Mouse (Mus musculus): ENCODE results near the gene Vmn1r151. TPM values are rescaled to one million over a fixed set of nuclear protein-coding genes. Genes with fewer than 3 reads are reported as not detected.
"Not testable (repeated sequence)": the region's sequence is repeated elsewhere in the genome, so short reads cannot be mapped to it uniquely, and the experiment has no call there.

The Vmn1r151 gene
- total RNA-seq (2021), result not detected

GRCm38 (mm10) chr7:22499578-22499977 lies at the start of gene Vmn1r151:
Gene Vmn1r151 (minus strand): TSS chr7:22499678.
- DNase-seq, result not testable (repeated sequence)

GRCm38 (mm10) chr7:22534787-22535186 lies 35.3 kb upstream of the Vmn1r151 start, which contains the start of gene Gm8677:
Gene Gm8677 (minus strand): TSS chr7:22534887.
- not testable (repeated sequence) for DNase-seq

GRCm38 (mm10) chr7:22522667-22523066 lies 23.2 kb upstream of the Vmn1r151 start, which contains the start of gene Vmn1r152:
Gene Vmn1r152 (plus strand): TSS chr7:22522967.
- DNase-seq, result not testable (repeated sequence)

- not testable (repeated sequence) for DNase-seq
Observed at GRCm38 (mm10) chr7:22463975-22464374, 35.5 kb downstream of the Vmn1r151 start, which contains the start of gene Gm10665. Gene Gm10665 (minus strand): TSS chr7:22464075.

Other genes starting within 250 kb of the Vmn1r151 start
- gene Gm4187, start 170.0 kb downstream of the Vmn1r151 start, total RNA-seq (2021), result not detected
- gene Gm8660, start 128.6 kb downstream of the Vmn1r151 start, total RNA-seq (2021), result not detected
- gene Vmn1r148, start 86.1 kb downstream of the Vmn1r151 start, total RNA-seq (2021), result not detected
- gene Vmn1r149, start 61.4 kb downstream of the Vmn1r151 start, total RNA-seq (2021), result not detected
- not detected for gene Gm10665, start 35.6 kb downstream of the Vmn1r151 start, total RNA-seq (2021)
- gene Vmn1r152, start 23.3 kb upstream of the Vmn1r151 start, total RNA-seq (2021), result not detected
- gene Gm8677, start 35.2 kb upstream of the Vmn1r151 start, total RNA-seq (2021), result not detected
- not detected for gene Gm4201, start 65.7 kb upstream of the Vmn1r151 start, total RNA-seq (2021)
- not detected for gene Gm4565, start 88.4 kb upstream of the Vmn1r151 start, total RNA-seq (2021)
- gene Vmn1r155, start 158.3 kb upstream of the Vmn1r151 start, total RNA-seq (2021), result not detected
- not detected for gene Gm8693, start 192.6 kb upstream of the Vmn1r151 start, total RNA-seq (2021)
- not detected for gene Gm4567, start 220.0 kb upstream of the Vmn1r151 start, total RNA-seq (2021)

Measured in heart, postnatal 4 days (tissue).